Comparison of ENCODE assay signal across 14 mouse cellular contexts in genomic region chr15:80683151-80683550, GRCm38 (mm10). TPM values are rescaled to one million over a fixed set of nuclear protein-coding genes. Genes with fewer than 3 reads are reported as not detected.
DNase-seq lines count a peak whose midpoint lies in the region; ATAC-seq lines count a peak whose summit lies in the region.
"Had no signal": no experiment of that assay in that cellular context is flagged by ENCODE, and none has a peak within 500 bp of the region (broad histone marks: within the 10 kb centered on the region; RNA-seq: fewer than 3 reads in every experiment).

No protein-coding gene starts in this region.

- no peak for DNase-seq in hindbrain, embryonic 10.5 days (ENCODE audit: low spot score)
- no peak for DNase-seq in embryonic facial prominence, embryonic 10.5 days (ENCODE audit: low spot score)
- DNase-seq in kidney, adult 8-10 months: peak; percentile 39 to 66
- peak; percentile 41 to 60 for DNase-seq in kidney, postnatal 4 days
- DNase-seq in cerebellum, postnatal 25 days: no peak
- no peak for DNase-seq in lung, postnatal 4 days
- DNase-seq: cerebellum, adult 11 months; gastrocnemius, postnatal 25 days; layer of hippocampus, postnatal 36 days had no signal

- H3K36me3 ChIP-seq in hindbrain, embryonic 10.5 days: no peaks in the 10 kb centered on the region
- H3K36me3 ChIP-seq in hindbrain, embryonic 12.5 days: no peaks in the 10 kb centered on the region
- H3K36me3 ChIP-seq in embryonic facial prominence, embryonic 10.5 days (replicated peaks): no peaks in the 10 kb centered on the region
- H3K36me3 ChIP-seq: heart, embryonic 10.5 days; limb, embryonic 12.5 days had no signal

- H3K27me3 ChIP-seq in hindbrain, embryonic 10.5 days (ENCODE audit: insufficient read depth, poor library complexity, severe bottlenecking): peaks cover 23% of the 10 kb centered on the region
- no peaks in the 10 kb centered on the region; the same call in 1 of the 2 replicates for H3K27me3 ChIP-seq in hindbrain, embryonic 12.5 days
- H3K27me3 ChIP-seq in embryonic facial prominence, embryonic 10.5 days (replicated peaks; ENCODE audit: low read depth, poor library complexity, severe bottlenecking): peaks cover 28% of the 10 kb centered on the region; the same call in 1 of the 2 replicates
- H3K27me3 ChIP-seq: limb, embryonic 12.5 days had no signal

- H3K4me2 ChIP-seq in hindbrain, embryonic 12.5 days (replicated peaks): no peak overlapping the region
- H3K4me2 ChIP-seq: limb, embryonic 12.5 days had no signal

- H3K9ac ChIP-seq in hindbrain, embryonic 12.5 days: no peak overlapping the region
- H3K9ac ChIP-seq: limb, embryonic 12.5 days had no signal

- H3K27ac ChIP-seq in hindbrain, embryonic 10.5 days: peak overlapping the region; percentile 24; the same call in 1 of the 2 replicates
- H3K27ac ChIP-seq in hindbrain, embryonic 12.5 days: no peak overlapping the region
- H3K27ac ChIP-seq in embryonic facial prominence, embryonic 10.5 days (replicated peaks): peak overlapping the region; percentile 11; the same call in 1 of the 2 replicates
- H3K27ac ChIP-seq: heart, embryonic 10.5 days had no signal

- no peaks in the 10 kb centered on the region for H3K9me3 ChIP-seq in hindbrain, embryonic 10.5 days
- no peaks in the 10 kb centered on the region for H3K9me3 ChIP-seq in hindbrain, embryonic 12.5 days (replicated peaks)
- no peaks in the 10 kb centered on the region for H3K9me3 ChIP-seq in embryonic facial prominence, embryonic 10.5 days
- H3K9me3 ChIP-seq: heart, embryonic 10.5 days; limb, embryonic 12.5 days had no signal

- ATAC-seq in hindbrain, embryonic 12.5 days (ENCODE audit: low FRiP score): no peak
- ATAC-seq in megakaryocyte, adult 5-6 weeks (ENCODE audit: poor library complexity, severe bottlenecking): no peak
- ATAC-seq: Patski had no signal

- peaks cover 55% of the 10 kb centered on the region for H3K4me1 ChIP-seq in hindbrain, embryonic 10.5 days (replicated peaks)
- peaks cover 58% of the 10 kb centered on the region for H3K4me1 ChIP-seq in hindbrain, embryonic 12.5 days
- H3K4me1 ChIP-seq in embryonic facial prominence, embryonic 10.5 days: peaks cover 62% of the 10 kb centered on the region

- no peak overlapping the region for H3K4me3 ChIP-seq in hindbrain, embryonic 10.5 days
- no peak overlapping the region for H3K4me3 ChIP-seq in hindbrain, embryonic 12.5 days
- H3K4me3 ChIP-seq in embryonic facial prominence, embryonic 10.5 days: no peak overlapping the region
- H3K4me3 ChIP-seq: heart, embryonic 10.5 days; limb, embryonic 12.5 days had no signal

- 81% methylated on average over 6 of the region's 6 CpGs for WGBS in hindbrain, embryonic 10.5 days
- 83% methylated on average over 6 of the region's 6 CpGs for WGBS in hindbrain, embryonic 12.5 days
- WGBS in embryonic facial prominence, embryonic 10.5 days: 80% methylated on average over 6 of the region's 6 CpGs

RNA-seq across cellular contexts. Expression of gene Fam83f, which starts 11.5 kb away (rescaled TPM):
- polyA plus RNA-seq in hindbrain, embryonic 10.5 days (2016; fragmentation: Nextera tagmentation; extraction: Ambion mirVana): 0.60 and 0.96 TPM in 2 replicates
- 0.36 and 0.74 TPM in 2 replicates for polyA plus RNA-seq in hindbrain, embryonic 12.5 days (2016; fragmentation: Nextera tagmentation; extraction: Ambion mirVana)
- 3.6 and 4.8 TPM in 2 replicates for polyA plus RNA-seq in embryonic facial prominence, embryonic 10.5 days (2016; fragmentation: Nextera tagmentation; extraction: Ambion mirVana)
- total RNA-seq in megakaryocyte, adult 5-6 weeks (2015): 1.0 and 1.5 TPM in 2 replicates
- 1.7 and 2.6 TPM in 2 replicates for total RNA-seq in megakaryocyte, adult 5-6 weeks (2017)
- total RNA-seq: layer of hippocampus, postnatal 36 days had no signal
- polyA plus RNA-seq: Patski had no signal

RNA-seq across cellular contexts. Expression of gene Tnrc6b, which starts 28.0 kb away (rescaled TPM):
- polyA plus RNA-seq in hindbrain, embryonic 10.5 days (2016; fragmentation: Nextera tagmentation; extraction: Ambion mirVana): 42.7 and 43.3 TPM in 2 replicates
- 52.2 and 55.6 TPM in 2 replicates for polyA plus RNA-seq in hindbrain, embryonic 12.5 days (2016; fragmentation: Nextera tagmentation; extraction: Ambion mirVana)
- polyA plus RNA-seq in embryonic facial prominence, embryonic 10.5 days (2016; fragmentation: Nextera tagmentation; extraction: Ambion mirVana): 44.2 and 46.9 TPM in 2 replicates
- 41.6 and 54.7 TPM in 2 replicates for total RNA-seq in megakaryocyte, adult 5-6 weeks (2015)
- total RNA-seq in megakaryocyte, adult 5-6 weeks (2017): 32.1 and 40.2 TPM in 2 replicates

Comparison
In these comparisons a context has a peak if more than half of its experiments do, and no peak if none do; other contexts are left out.
1. DNase-seq: peak in kidney, adult 8-10 months (2 of 2) and kidney, postnatal 4 days (2 of 2); none in hindbrain, embryonic 10.5 days (single experiment), embryonic facial prominence, embryonic 10.5 days (single experiment), cerebellum, postnatal 25 days (0 of 2) and lung, postnatal 4 days (0 of 2).